Mouse (Mus musculus) MEL (cell line): Measurements from ENCODE around the gene Frmd5.

Experiments used
- CTCF ChIP-seq, 3 experiments: IDR thresholded peaks in 2 of 3; conservative IDR thresholded peaks in 1 of 3; 2 replicates each; pipeline ENCODE4 v1.5.1; 2011 to 2012; ENCODE audit warnings: low read length in 3 of 3, low read depth in 2 of 3, mild to moderate bottlenecking in 2 of 3, improper control_type of control experiment in 1 of 3, inconsistent platforms in 1 of 3, mixed read lengths in 1 of 3, moderate library complexity in 1 of 3; ENCODE audit not compliant: control insufficient read depth in 1 of 3, insufficient read depth in 1 of 3, poor library complexity in 1 of 3, severe bottlenecking in 1 of 3
- ELF1 ChIP-seq: IDR thresholded peaks from 2 replicates; pipeline ENCODE4 v1.6.1; 2014; ENCODE audit warnings: low read depth, mild to moderate bottlenecking, inconsistent platforms, low read length, improper control_type of control experiment, moderate library complexity
- EP300 ChIP-seq, 2 experiments: IDR thresholded peaks; 2 replicates each; pipeline ENCODE4 v1.6.1; 2011; ENCODE audit warnings: improper control_type of control experiment in 2 of 2, low read length in 2 of 2, low read depth in 1 of 2, mild to moderate bottlenecking in 1 of 2
- ETS1 ChIP-seq: IDR thresholded peaks from 2 replicates; pipeline ENCODE4 v1.6.1; 2012; ENCODE audit warnings: low read depth, mild to moderate bottlenecking, inconsistent platforms, low read length, improper control_type of control experiment, moderate library complexity
- GATA1 ChIP-seq: IDR thresholded peaks from 2 replicates; pipeline ENCODE4 v1.6.1; 2011; ENCODE audit warnings: low read depth, low read length, improper control_type of control experiment
- MAX ChIP-seq: IDR thresholded peaks from 2 replicates; pipeline ENCODE4 v1.6.1; 2011; ENCODE audit warnings: low read length, improper control_type of control experiment
- NRF1 ChIP-seq: IDR thresholded peaks from 2 replicates; pipeline ENCODE4 v1.6.1; 2014; ENCODE audit warnings: low read depth, mild to moderate bottlenecking, inconsistent platforms, low read length, improper control_type of control experiment, moderate library complexity; ENCODE audit not compliant: poor library complexity, insufficient read depth, severe bottlenecking
- POLR2A ChIP-seq, 2 experiments: IDR thresholded peaks; 2 replicates each; pipeline ENCODE4 v1.6.1; 2011 to 2012; ENCODE audit warnings: low read length in 2 of 2, mild to moderate bottlenecking in 2 of 2, control low read depth in 1 of 2, improper control_type of control experiment in 1 of 2, low read depth in 1 of 2, moderate library complexity in 1 of 2; ENCODE audit not compliant: control insufficient read depth in 1 of 2, insufficient read depth in 1 of 2, poor library complexity in 1 of 2
- POLR2AphosphoS2 ChIP-seq: IDR thresholded peaks from 2 replicates; pipeline ENCODE4 v1.6.1; 2011; ENCODE audit warnings: low read length, improper control_type of control experiment
- SMC3 ChIP-seq: IDR thresholded peaks from 2 replicates; pipeline ENCODE4 v1.6.1; 2011; ENCODE audit warnings: low read depth, low read length, improper control_type of control experiment
- TCF12 ChIP-seq: IDR thresholded peaks from 2 replicates; pipeline ENCODE4 v1.6.1; 2014; ENCODE audit warnings: low read depth, mild to moderate bottlenecking, inconsistent platforms, low read length, improper control_type of control experiment, moderate library complexity
- USF1 ChIP-seq: IDR thresholded peaks from 2 replicates; pipeline ENCODE4 v1.6.1; 2014; ENCODE audit warnings: low read depth, mild to moderate bottlenecking, inconsistent platforms, low read length, improper control_type of control experiment, moderate library complexity
- ZMIZ1 ChIP-seq: IDR thresholded peaks from 2 replicates; pipeline ENCODE4 v1.6.1; 2012; ENCODE audit warnings: low read depth, mild to moderate bottlenecking, inconsistent platforms, low read length, improper control_type of control experiment, moderate library complexity
- ZNF384 ChIP-seq: IDR thresholded peaks from 2 replicates; pipeline ENCODE4 v1.6.1; 2012; ENCODE audit warnings: low read depth, mild to moderate bottlenecking, inconsistent platforms, low read length, improper control_type of control experiment

DNA sequence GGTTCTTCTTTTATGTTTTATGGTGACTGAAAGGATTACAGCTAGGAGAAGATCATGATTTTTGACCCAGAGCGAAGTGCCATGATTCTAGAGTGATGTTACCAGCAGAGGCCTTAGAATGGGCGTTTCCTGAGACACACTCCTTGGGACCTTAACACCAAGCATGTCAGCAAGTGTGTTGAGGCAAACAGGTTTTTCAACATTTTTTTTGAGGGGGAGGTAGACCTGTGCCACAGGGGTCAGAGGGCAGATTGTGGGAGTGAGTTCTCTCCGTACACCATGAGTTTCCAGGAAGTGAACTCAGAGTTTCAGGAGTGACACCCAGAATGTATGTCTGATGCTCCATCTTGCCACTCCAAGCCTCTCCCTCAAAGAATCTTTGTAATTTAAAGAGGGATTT lies 47.1 kb upstream of the Frmd5 start:
- no peak for TF ChIP-seq POLR2A (IDR thresholded peaks at IDR 0.05; ENCODE audit: control insufficient read depth in 1 of 2, insufficient read depth in 1 of 2, low read depth in 1 of 2, low read length in 2 of 2, poor library complexity in 1 of 2)
- no peak for TF ChIP-seq ZNF384
- TF ChIP-seq TCF12, result no peak
- no peak for TF ChIP-seq NRF1
- TF ChIP-seq SMC3, result no peak
- no peak for TF ChIP-seq EP300 (IDR thresholded peaks at IDR 0.05; ENCODE audit: low read depth in 1 of 2, low read length in 2 of 2)
- no peak for TF ChIP-seq CTCF (IDR thresholded peaks at IDR 0.05 in 2 of 3, conservative IDR thresholded peaks at IDR 0.05 in 1 of 3; ENCODE audit: control insufficient read depth in 1 of 3, insufficient read depth in 1 of 3, low read depth in 2 of 3, low read length in 3 of 3, poor library complexity in 1 of 3, severe bottlenecking in 1 of 3)
- no peak for TF ChIP-seq POLR2AphosphoS2
- TF ChIP-seq MAX, result no peak
- no peak for TF ChIP-seq ZMIZ1
- no peak for TF ChIP-seq GATA1
- TF ChIP-seq USF1, result no peak
- no peak for TF ChIP-seq ETS1
- no peak for TF ChIP-seq ELF1
